Mouse (Mus musculus): ENCODE measurements around the gene Rab22a.

DNA sequence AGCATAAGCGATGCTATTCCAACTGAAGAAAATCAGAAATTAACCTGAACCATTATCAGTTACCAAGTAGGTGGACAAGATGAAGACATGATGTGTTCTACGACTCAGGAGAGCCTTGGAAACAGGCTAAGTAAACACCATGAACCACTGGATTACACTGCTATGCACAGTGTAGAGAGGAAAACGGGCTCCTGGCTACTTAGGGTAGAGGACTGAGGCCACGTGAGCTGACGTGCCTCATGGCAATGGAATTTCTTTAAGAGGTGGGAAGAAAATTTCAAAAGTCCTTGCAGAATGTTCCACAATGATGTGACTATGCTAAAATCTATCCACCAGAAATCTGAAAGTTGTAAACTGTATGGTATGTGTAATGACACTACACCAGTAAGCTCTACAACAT lies 40.4 kb upstream of the Rab22a start:
- no peak for TF ChIP-seq EP300 (IDR thresholded peaks at IDR 0.05; ENCODE audit: low read depth)
- TF ChIP-seq CTCF (IDR thresholded peaks at IDR 0.05; ENCODE audit: low read depth) = no peak

Measured in heart, postnatal 0 days (tissue).